Mouse (Mus musculus): Measurements from ENCODE around the gene Whrn.

GRCm38 (mm10) chr4:63507478-63507877, 11.7 kb upstream of the Whrn start:
- no peak for TF ChIP-seq CTCF (IDR thresholded peaks at IDR 0.05; ENCODE audit: control insufficient read depth, insufficient read depth, insufficient replicate concordance, low read depth, low read length)
- TF ChIP-seq POLR2A (IDR thresholded peaks at IDR 0.05; ENCODE audit: control insufficient read depth, low read depth, low read length) = no peak
